Mouse (Mus musculus) midbrain, embryonic 13.5 days (tissue): Measurements from ENCODE around the gene Zfp418. TPM values are rescaled to one million over a fixed set of nuclear protein-coding genes. Genes with fewer than 3 reads are reported as not detected.
"Not testable (repeated sequence)": the region's sequence is repeated elsewhere in the genome, so short reads cannot be mapped to it uniquely, and the experiment has no call there.

ENCODE experiments used
- ATAC-seq: fragments of 200-750 bp; cut with Nextera tagmentation; 2 replicates; pipeline ENCODE4 v1.8.0; 2017; ENCODE audit warnings: mild to moderate bottlenecking, moderate TSS enrichment, moderate library complexity
- H3K27ac ChIP-seq: fragments of 300-500 bp; sonication (generic); 2 replicates; pipeline ENCODE4 v1.5.1; 2015; ENCODE audit warnings: inconsistent platforms, mild to moderate bottlenecking, moderate library complexity
- H3K27me3 ChIP-seq: fragments of 300-500 bp; sonication (generic); 2 replicates; pipeline ENCODE4 v1.6.1; 2015; ENCODE audit warnings: mild to moderate bottlenecking, inconsistent platforms
- H3K36me3 ChIP-seq: fragments of 300-500 bp; sonication (generic); 2 replicates; pipeline ENCODE4 v1.6.1; 2015; ENCODE audit warnings: mild to moderate bottlenecking, inconsistent platforms
- H3K4me1 ChIP-seq: fragments of 300-500 bp; sonication (generic); replicated peaks from 2 replicates; pipeline ENCODE4 v1.6.1; 2015; ENCODE audit warnings: inconsistent platforms
- H3K4me2 ChIP-seq: fragments of 300-500 bp; sonication (generic); replicated peaks from 2 replicates; pipeline ENCODE4 v1.6.1; 2015; ENCODE audit warnings: moderate library complexity, mild to moderate bottlenecking, inconsistent platforms
- H3K4me3 ChIP-seq: fragments of 300-500 bp; sonication (generic); replicated peaks from 2 replicates; pipeline ENCODE4 v1.5.1; 2015; ENCODE audit warnings: mild to moderate bottlenecking, inconsistent platforms
- H3K9ac ChIP-seq: fragments of 300-500 bp; sonication (generic); replicated peaks from 2 replicates; pipeline ENCODE4 v1.6.1; 2015; ENCODE audit warnings: mild to moderate bottlenecking, inconsistent platforms
- H3K9me3 ChIP-seq: fragments of 300-500 bp; sonication (generic); 2 replicates; pipeline ENCODE4 v1.6.1; 2016; ENCODE audit warnings: mild to moderate bottlenecking, inconsistent platforms
- WGBS: fragments of 180-500 bp; shearing (Covaris S2); methylation state at CpG from one replicate; pipeline ENCODE4 v1.1.7; 2015; 5-methylcytosine and 5-hydroxymethylcytosine counted together
- polyA plus RNA-seq: library from polyadenylated mRNA; unstranded; fragments of >200 nt; fragmentation: Nextera tagmentation; extraction: Ambion mirVana; gene quantifications from 2 replicates; pipeline ENCODE4 v1.2.1, GENCODE M21; 2015

Zfp418 gene
- polyA plus RNA-seq = 3.5 and 3.8 TPM in 2 replicates

- H3K36me3 ChIP-seq = peaks cover 10% of the 10 kb centered on the region
- H3K4me1 ChIP-seq = peaks cover 7% of the 10 kb centered on the region
- H3K4me3 ChIP-seq = peak within 1 kb of the TSS; percentile 80
- H3K9ac ChIP-seq = peak within 1 kb of the TSS; percentile 79
- no peaks in the 10 kb centered on the region for H3K27me3 ChIP-seq
- peak within 1 kb of the TSS; percentile 73; the same call in 1 of the 2 replicates for H3K27ac ChIP-seq
- H3K4me2 ChIP-seq = peak within 1 kb of the TSS; percentile 64
- 2% methylated on average over 26 of the region's 26 CpGs for WGBS
- H3K9me3 ChIP-seq = no peaks in the 10 kb centered on the region
- ATAC-seq = peak; percentile 98
These were observed at the start of gene Zfp418 for GRCm38 (mm10) chr7:7171227-7172147. Gene Zfp418, plus strand, starts transcription at chr7:7171330.

- no peak overlapping the region for H3K9ac ChIP-seq
- no peaks in the 10 kb centered on the region for H3K27me3 ChIP-seq
- peak overlapping the region; percentile 71 for H3K4me2 ChIP-seq
- no peak overlapping the region for H3K27ac ChIP-seq
- no peak; the same call in 1 of the 2 replicates for ATAC-seq
- H3K36me3 ChIP-seq = peaks cover 28% of the 10 kb centered on the region
- H3K9me3 ChIP-seq = no peaks in the 10 kb centered on the region
- H3K4me1 ChIP-seq = peaks cover 15% of the 10 kb centered on the region
- peak overlapping the region; percentile 61 for H3K4me3 ChIP-seq
- WGBS = 50% methylated on average over 6 of the region's 6 CpGs
These were observed 49.5 kb upstream of the Zfp418 start for GRCm38 (mm10) chr7:7121602-7121980.

- ATAC-seq, H3K27ac ChIP-seq, H3K9ac ChIP-seq, H3K4me3 ChIP-seq, H3K4me1 ChIP-seq, H3K4me2 ChIP-seq, H3K9me3 ChIP-seq, H3K27me3 ChIP-seq: not testable (repeated sequence)
- 94% methylated on average over 15 of the region's 15 CpGs for WGBS
- peaks cover 34% of the 10 kb centered on the region for H3K36me3 ChIP-seq
These were observed 40.5 kb upstream of the Zfp418 start for GRCm38 (mm10) chr7:7130491-7131124.

- WGBS = 68% methylated on average over 8 of the region's 8 CpGs
- Histone ChIP-seq H3K27ac (no peak overlapping the region), H3K27me3 (no peaks in the 10 kb centered on the region), H3K9ac (no peak overlapping the region), H3K9me3 (0 out of 2 replicates have a peak, but pooled peaks cover 3% of the 10 kb centered on the region), H3K36me3 (peaks cover 34% of the 10 kb centered on the region), H3K4me1 (peaks cover 12% of the 10 kb centered on the region), H3K4me3 (no peak overlapping the region), H3K4me2 (no peak overlapping the region)
- ATAC-seq = no peak
These were observed 38.4 kb upstream of the Zfp418 start for GRCm38 (mm10) chr7:7132751-7133150.

GRCm38 (mm10) chr7:7136379-7136866 is 34.7 kb upstream of the Zfp418 start, which contains the start of gene Zfp773:
Gene Zfp773, minus strand, starts transcription at chr7:7136755.
- Histone ChIP-seq H3K27ac (peak within 1 kb of the TSS; percentile 84), H3K4me3 (peak within 1 kb of the TSS; percentile 49)
- WGBS = 3% methylated on average over 16 of the region's 16 CpGs

DNA sequence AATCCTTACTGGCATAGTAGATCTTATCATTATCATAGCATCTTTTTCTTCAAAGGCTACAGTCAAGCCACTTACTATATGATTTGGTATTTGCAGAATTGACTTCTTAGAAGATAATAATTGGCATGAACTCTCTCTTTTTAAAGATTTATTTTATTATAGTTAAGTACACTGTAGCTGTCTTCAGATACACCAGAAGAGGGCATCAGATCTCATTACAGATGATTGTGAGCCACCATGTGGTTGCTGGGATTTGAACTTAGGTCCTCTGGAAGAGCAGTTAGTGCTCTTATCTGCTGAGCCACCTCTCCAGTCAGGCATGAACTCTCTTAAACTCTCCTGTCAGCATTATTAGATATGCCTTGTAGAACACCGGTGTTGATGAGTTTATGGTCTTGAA is 26.9 kb upstream of the Zfp418 start:
- Histone ChIP-seq H3K9ac (no peak overlapping the region), H3K9me3 (peaks cover 6% of the 10 kb centered on the region), H3K4me1 (no peaks in the 10 kb centered on the region), H3K4me2 (no peak overlapping the region), H3K4me3 (no peak overlapping the region), H3K27ac (no peak overlapping the region), H3K27me3 (no peaks in the 10 kb centered on the region), H3K36me3 (no peaks in the 10 kb centered on the region)
- 84% methylated on average over 1 of the region's 1 CpGs for WGBS
- no peak for ATAC-seq

More at GRCm38 (mm10) chr7:7136379-7136866, 34.7 kb upstream of the Zfp418 start, which contains the start of gene Zfp773:
- H3K36me3 ChIP-seq = peaks cover 21% of the 10 kb centered on the region
- H3K4me2 ChIP-seq = peak within 1 kb of the TSS; percentile 54
- H3K27me3 ChIP-seq = no peaks in the 10 kb centered on the region
- H3K4me1 ChIP-seq = peaks cover 12% of the 10 kb centered on the region
- H3K9ac ChIP-seq = peak within 1 kb of the TSS; percentile 64
- peak; percentile 98 for ATAC-seq
- H3K9me3 ChIP-seq = no peaks in the 10 kb centered on the region

DNA sequence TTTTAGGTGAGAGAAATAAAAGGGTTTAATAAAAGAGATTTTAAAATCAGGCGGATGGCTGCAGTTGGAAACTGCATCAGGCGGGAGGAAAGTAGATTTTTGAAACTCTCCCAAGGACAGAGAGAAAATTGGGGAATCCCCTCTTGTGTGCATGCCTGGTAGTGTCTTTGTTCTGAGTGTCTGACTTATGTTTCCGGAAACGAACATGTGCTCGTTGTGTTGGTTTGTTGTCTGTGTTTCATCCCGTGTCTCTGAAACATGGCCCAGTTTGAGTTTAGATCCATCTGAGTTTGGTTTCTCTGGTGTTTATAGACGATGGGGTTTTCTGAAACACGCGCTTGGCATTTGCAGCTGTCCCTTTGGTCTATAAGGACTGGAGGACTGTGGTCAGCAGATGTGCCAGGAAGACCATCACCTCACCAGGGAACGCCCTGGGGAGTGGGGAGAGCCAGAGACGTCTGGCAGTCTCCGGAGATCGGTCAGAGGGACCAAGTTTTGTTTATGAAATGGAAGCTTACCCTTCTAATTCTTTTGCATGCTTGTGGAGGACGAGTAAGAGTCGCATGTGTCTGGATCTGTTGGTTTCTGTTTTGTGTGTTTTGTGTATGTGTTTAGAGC is 25.0 kb upstream of the Zfp418 start:
- Histone ChIP-seq H3K9me3 (peaks cover 6% of the 10 kb centered on the region), H3K27ac (no peak overlapping the region)
- WGBS = 92% methylated on average over 15 of the region's 15 CpGs

GRCm38 (mm10) chr7:7185897-7186296 is 14.8 kb downstream of the Zfp418 start:
- 92% methylated on average over 1 of the region's 1 CpGs for WGBS
- H3K4me3 ChIP-seq = no peak overlapping the region
- H3K9me3 ChIP-seq = no peaks in the 10 kb centered on the region
- H3K27me3 ChIP-seq = no peaks in the 10 kb centered on the region
- H3K27ac ChIP-seq = no peak overlapping the region
- H3K4me1 ChIP-seq = 0 out of 2 replicates have a peak, but pooled peaks cover 4% of the 10 kb centered on the region
- H3K9ac ChIP-seq = no peak overlapping the region
- H3K36me3 ChIP-seq = peaks cover 31% of the 10 kb centered on the region
- H3K4me2 ChIP-seq = no peak overlapping the region
- ATAC-seq = no peak

More for the DNA sequence above, 25.0 kb upstream of the Zfp418 start:
- Histone ChIP-seq H3K36me3 (no peaks in the 10 kb centered on the region), H3K9ac (no peak overlapping the region), H3K27me3 (no peaks in the 10 kb centered on the region), H3K4me3 (no peak overlapping the region), H3K4me1 (no peaks in the 10 kb centered on the region), H3K4me2 (no peak overlapping the region)
- no peak for ATAC-seq

GRCm38 (mm10) chr7:7187417-7188190 is 16.5 kb downstream of the Zfp418 start:
- H3K27me3 ChIP-seq = no peaks in the 10 kb centered on the region
- 0 out of 2 replicates have a peak, but pooled peaks cover 4% of the 10 kb centered on the region for H3K4me1 ChIP-seq
- 39% methylated on average over 13 of the region's 13 CpGs for WGBS
- H3K9me3 ChIP-seq = no peaks in the 10 kb centered on the region
- H3K4me2 ChIP-seq = peak overlapping the region; percentile 48
- H3K9ac ChIP-seq = peak overlapping the region; percentile 54; the same call in 1 of the 2 replicates
- H3K27ac ChIP-seq = no peak overlapping the region
- peak overlapping the region; percentile 55 for H3K4me3 ChIP-seq
- peak; percentile 44 for ATAC-seq
- peaks cover 15% of the 10 kb centered on the region for H3K36me3 ChIP-seq

GRCm38 (mm10) chr7:7188191-7188942 is 17.2 kb downstream of the Zfp418 start:
- Histone ChIP-seq H3K27me3 (no peaks in the 10 kb centered on the region), H3K4me3 (peak overlapping the region; percentile 55), H3K4me2 (peak overlapping the region; percentile 48), H3K27ac (no peak overlapping the region), H3K9ac (peak overlapping the region; percentile 54; the same call in 1 of the 2 replicates), H3K4me1 (0 out of 2 replicates have a peak, but pooled peaks cover 4% of the 10 kb centered on the region), H3K9me3 (no peaks in the 10 kb centered on the region), H3K36me3 (peaks cover 7% of the 10 kb centered on the region; the same call in 1 of the 2 replicates)
- ATAC-seq = peak; percentile 97
- WGBS = 11% methylated on average over 18 of the region's 18 CpGs
